Mouse (Mus musculus) erythroblast, embryonic 14.5 days (primary cell): ENCODE results near the gene Snd1.

Experiments
- GATA1 ChIP-seq: IDR thresholded peaks from 2 replicates; pipeline ENCODE4 v1.6.1; 2012; ENCODE audit warnings: low read length, inconsistent platforms, mixed read lengths
- TAL1 ChIP-seq: IDR thresholded peaks from 3 replicates; pipeline ENCODE4 v1.6.1; 2012; ENCODE audit warnings: low read length, inconsistent platforms, mixed read lengths

DNA sequence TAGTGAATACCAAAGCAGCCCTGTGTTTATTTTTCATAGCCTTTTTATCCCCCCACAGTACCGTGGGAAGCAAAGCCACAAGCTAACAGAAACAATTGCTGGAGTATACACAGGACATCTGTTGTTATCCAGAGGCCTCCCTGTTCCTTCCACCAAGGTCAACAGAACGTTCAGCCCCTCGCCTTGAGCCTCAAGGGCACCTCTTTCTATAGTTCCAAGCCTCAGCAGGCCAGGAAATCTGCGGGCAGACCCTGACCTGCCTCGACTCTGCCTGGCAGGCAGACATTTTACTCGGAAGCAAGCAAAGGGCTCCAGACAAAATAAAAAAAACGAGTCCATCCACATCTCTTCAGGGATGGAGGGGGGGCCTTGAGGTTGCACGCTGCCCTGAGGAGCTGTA, 441.7 kb downstream of the Snd1 start:
- no peak for TF ChIP-seq GATA1
- no peak for TF ChIP-seq TAL1
